Mouse (Mus musculus): ENCODE measurements around the gene Ptgis. TPM values are rescaled to one million over a fixed set of nuclear protein-coding genes. Genes with fewer than 3 reads are reported as not detected.

Gene Ptgis
- polyA plus RNA-seq, 1 experiment from 2014 or later: 18.6 TPM

DNA sequence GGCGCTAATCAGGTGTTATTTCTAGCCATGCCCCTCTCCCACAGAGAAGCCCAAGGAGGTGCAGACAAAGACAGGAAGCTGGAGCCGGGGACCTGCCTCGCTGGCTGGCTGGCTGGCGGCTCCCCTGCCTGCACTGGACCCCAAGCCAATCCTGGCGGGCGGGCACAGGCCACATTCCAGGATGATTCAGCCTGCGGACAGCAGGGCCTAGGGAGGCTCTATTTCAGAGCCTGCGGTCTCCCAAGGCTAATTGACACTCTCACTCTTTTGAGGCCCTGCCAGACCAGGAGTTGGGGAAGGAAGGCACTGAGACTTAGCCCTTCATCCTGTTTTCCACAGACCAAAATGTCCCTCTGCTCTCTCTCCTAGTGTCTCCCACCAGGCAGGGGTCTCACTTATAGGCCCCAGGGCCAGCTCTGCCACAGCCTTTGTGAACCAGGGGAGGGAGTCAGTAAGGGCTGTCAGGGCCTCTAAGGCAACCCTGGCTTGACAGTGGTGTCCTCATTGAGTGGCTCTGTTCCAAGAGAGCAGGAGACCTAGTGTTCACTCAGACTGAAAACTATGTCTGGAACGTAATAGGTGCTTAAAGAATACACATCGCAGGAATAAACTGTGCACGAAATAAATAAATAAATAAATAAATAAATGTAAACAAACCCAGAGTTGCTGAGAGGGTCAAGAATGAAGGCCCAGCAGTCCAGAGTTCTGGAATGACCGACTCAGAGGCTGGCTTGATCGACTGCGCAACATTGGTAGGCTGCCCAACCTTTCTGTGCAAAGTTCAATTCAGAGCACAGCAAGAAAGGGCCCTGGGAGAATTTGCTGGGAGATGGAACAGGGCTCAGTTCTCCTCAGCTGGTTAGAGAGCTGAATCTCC, 8.0 kb downstream of the Ptgis start:
- H3K4me3 ChIP-seq (ENCODE audit: low read depth, low read length): no peak overlapping the region
- H3K27me3 ChIP-seq (ENCODE audit: insufficient read depth, low read length): no peaks in the 10 kb centered on the region
- H3K4me2 ChIP-seq: no peak overlapping the region
- TF ChIP-seq CTCF (IDR thresholded peaks at IDR 0.05; ENCODE audit: low read depth): no peak
- peak; percentile 45 for ATAC-seq (ENCODE audit: insufficient read depth)
- peak; percentile 57 for DNase-seq
- H3K9ac ChIP-seq: no peak overlapping the region
- no peaks in the 10 kb centered on the region for H3K4me1 ChIP-seq (ENCODE audit: insufficient read depth)
- no peaks in the 10 kb centered on the region for H3K36me3 ChIP-seq (ENCODE audit: insufficient read depth)
- 56% methylated on average over 14 of the region's 14 CpGs for WGBS
- no peaks in the 10 kb centered on the region for H3K9me3 ChIP-seq (ENCODE audit: low read depth, low read length)
- peak overlapping the region; percentile 51; the same call in 1 of the 2 replicates for H3K27ac ChIP-seq (ENCODE audit: low read depth)

DNA sequence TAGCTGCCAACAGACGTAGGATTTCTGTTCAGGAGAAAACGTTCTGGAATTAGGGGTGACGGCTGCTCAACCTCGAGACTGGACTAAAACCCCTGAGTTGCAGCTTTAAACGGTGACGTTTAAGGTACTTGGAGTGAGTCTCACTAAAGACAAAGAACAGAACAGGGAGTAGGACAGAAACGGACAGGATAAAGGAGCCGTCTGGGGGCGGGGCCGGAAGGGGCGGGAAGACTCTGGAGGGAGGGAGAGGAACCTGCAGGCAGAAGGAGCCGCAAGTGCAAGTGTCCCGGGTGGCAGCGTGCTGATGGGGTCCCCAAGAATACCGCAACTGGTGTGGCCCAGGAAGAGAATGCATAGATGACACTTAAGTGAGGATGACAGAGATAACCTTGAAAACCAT, 9.8 kb downstream of the Ptgis start:
- no peak for TF ChIP-seq CTCF (IDR thresholded peaks at IDR 0.05; ENCODE audit: low read depth)
- Histone ChIP-seq H3K27me3 (ENCODE audit: insufficient read depth, low read length) (no peaks in the 10 kb centered on the region), H3K4me3 (ENCODE audit: low read depth, low read length) (no peak overlapping the region), H3K4me2 (peak overlapping the region; percentile 34), H3K4me1 (ENCODE audit: insufficient read depth) (no peaks in the 10 kb centered on the region), H3K36me3 (ENCODE audit: insufficient read depth) (no peaks in the 10 kb centered on the region), H3K27ac (ENCODE audit: low read depth) (no peak overlapping the region; the same call in 1 of the 2 replicates), H3K9ac (no peak overlapping the region), H3K9me3 (ENCODE audit: low read depth, low read length) (no peaks in the 10 kb centered on the region)
- DNase-seq (peak; percentile 27), ATAC-seq (ENCODE audit: insufficient read depth) (no peak)
- 20% methylated on average over 15 of the region's 15 CpGs for WGBS

DNA sequence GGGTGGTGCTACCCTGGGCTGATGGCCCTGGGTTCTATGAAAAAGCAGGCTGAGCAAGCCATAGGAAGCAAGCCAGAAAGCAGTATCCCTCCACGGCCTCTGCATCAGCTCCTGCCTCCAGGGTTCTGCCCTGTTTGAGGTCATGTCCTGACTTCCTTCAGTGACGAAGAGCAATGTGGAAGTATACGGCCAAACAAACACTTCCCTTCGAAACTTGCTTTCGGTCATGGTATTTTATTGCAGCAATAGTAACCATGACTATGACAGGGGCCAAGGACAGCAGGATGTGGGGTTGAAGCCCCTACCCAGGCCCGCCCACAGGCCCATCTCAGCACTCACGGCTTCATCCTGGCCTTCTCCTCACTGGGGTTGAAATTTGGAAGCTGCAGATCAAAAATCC, 15.5 kb downstream of the Ptgis start:
- Histone ChIP-seq H3K4me1 (ENCODE audit: insufficient read depth) (no peaks in the 10 kb centered on the region), H3K9ac (no peak overlapping the region), H3K36me3 (ENCODE audit: insufficient read depth) (no peaks in the 10 kb centered on the region; the same call in 1 of the 2 replicates), H3K27ac (ENCODE audit: low read depth) (no peak overlapping the region), H3K4me2 (no peak overlapping the region), H3K9me3 (ENCODE audit: low read depth, low read length) (no peaks in the 10 kb centered on the region), H3K4me3 (ENCODE audit: low read depth, low read length) (no peak overlapping the region), H3K27me3 (ENCODE audit: insufficient read depth, low read length) (no peaks in the 10 kb centered on the region)
- WGBS: 78% methylated on average over 7 of the region's 7 CpGs
- ATAC-seq (ENCODE audit: insufficient read depth): no peak
- TF ChIP-seq CTCF (IDR thresholded peaks at IDR 0.05; ENCODE audit: low read depth): no peak
- no peak for DNase-seq

DNA sequence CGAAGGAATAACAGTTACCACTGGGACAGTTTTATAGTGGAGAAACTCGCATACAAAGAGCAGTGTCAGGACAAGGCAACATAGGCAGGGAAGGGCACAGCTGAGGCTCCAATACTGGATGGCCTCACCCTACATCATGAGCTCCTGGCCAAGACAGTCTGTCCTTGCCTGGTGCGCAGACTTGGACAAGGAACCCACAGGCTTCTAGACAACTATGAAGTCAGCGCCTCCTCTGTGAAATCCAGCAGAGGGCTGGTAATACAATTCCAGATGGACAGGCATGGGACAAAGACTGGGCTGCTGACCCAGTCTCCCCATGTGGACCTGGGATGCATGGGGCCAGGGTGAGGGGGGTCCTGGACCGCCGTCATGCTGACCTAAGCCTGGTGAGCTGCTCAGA, 16.2 kb downstream of the Ptgis start:
- WGBS: 85% methylated on average over 6 of the region's 6 CpGs
- Histone ChIP-seq H3K4me2 (no peak overlapping the region), H3K27me3 (ENCODE audit: insufficient read depth, low read length) (no peaks in the 10 kb centered on the region)

DNA sequence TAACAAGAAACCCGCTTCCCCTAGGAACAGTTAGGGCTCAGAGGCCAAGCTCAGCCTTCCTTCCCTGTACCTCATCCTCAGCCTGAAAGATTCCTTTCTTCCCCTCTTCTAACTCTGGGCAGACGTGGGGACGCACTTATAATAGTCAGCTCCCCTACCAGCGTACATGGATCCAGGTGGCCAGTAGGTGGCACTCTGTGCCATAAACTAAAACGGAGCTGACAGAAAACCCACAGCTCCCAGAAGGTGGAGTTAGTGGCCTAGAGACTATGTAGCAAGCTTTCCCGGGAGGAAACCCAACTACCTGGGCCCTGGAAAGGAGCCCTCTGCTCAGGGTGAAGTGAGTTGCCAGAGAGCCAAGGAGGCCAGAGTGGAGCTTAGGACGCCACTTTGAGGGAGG, 18.3 kb downstream of the Ptgis start:
- Histone ChIP-seq H3K36me3 (ENCODE audit: insufficient read depth) (no peaks in the 10 kb centered on the region; the same call in 1 of the 2 replicates), H3K4me3 (ENCODE audit: low read depth, low read length) (no peak overlapping the region), H3K9me3 (ENCODE audit: low read depth, low read length) (no peaks in the 10 kb centered on the region), H3K27ac (ENCODE audit: low read depth) (no peak overlapping the region), H3K4me2 (no peak overlapping the region), H3K9ac (no peak overlapping the region), H3K4me1 (ENCODE audit: insufficient read depth) (no peaks in the 10 kb centered on the region), H3K27me3 (ENCODE audit: insufficient read depth, low read length) (no peaks in the 10 kb centered on the region)
- TF ChIP-seq CTCF (IDR thresholded peaks at IDR 0.05; ENCODE audit: low read depth): peak; percentile 90
- peak; percentile 57; the same call in 1 of the 2 replicates for ATAC-seq (ENCODE audit: insufficient read depth)
- WGBS: 20% methylated on average over 7 of the region's 7 CpGs
- peak; percentile 93 for DNase-seq

More for the DNA sequence above, 16.2 kb downstream of the Ptgis start:
- Histone ChIP-seq H3K27ac (ENCODE audit: low read depth) (no peak overlapping the region), H3K9me3 (ENCODE audit: low read depth, low read length) (no peaks in the 10 kb centered on the region), H3K4me3 (ENCODE audit: low read depth, low read length) (no peak overlapping the region), H3K9ac (no peak overlapping the region), H3K4me1 (ENCODE audit: insufficient read depth) (no peaks in the 10 kb centered on the region), H3K36me3 (ENCODE audit: insufficient read depth) (no peaks in the 10 kb centered on the region; the same call in 1 of the 2 replicates)
- ATAC-seq (ENCODE audit: insufficient read depth) (no peak), DNase-seq (no peak)
- TF ChIP-seq CTCF (IDR thresholded peaks at IDR 0.05; ENCODE audit: low read depth): no peak

DNA sequence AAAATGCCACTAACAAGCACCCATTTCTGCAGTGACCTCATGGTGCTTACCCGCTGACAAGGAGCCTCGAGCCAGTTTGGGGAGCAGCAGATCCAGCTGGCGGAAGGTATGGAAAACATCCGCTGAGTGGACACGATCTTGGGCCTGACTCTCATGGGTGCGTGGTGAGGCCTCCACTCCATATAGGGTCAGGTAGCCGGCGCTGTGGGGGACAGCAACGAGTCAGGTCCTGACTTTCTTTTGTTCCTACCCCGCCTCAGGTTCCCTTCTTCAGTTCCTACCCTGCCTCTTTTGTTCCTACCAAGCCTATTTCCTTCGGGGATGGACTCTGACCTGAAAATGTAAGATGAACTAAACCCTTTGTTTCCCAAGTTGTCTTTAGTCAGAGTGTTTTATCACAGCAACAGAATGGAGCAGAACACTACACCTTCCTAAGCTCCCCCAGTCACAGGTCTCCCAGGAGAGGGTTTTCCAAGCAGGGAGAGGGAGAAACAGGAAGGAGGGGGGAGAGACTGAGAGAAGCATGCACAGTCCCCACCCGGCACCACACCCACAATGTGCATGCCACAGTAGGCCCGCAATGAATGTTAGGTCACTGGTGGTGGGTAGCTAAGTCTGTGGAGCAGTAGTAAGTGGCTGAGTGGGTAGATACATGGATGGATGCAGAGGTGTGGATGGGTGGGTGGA, 19.1 kb downstream of the Ptgis start:
- Histone ChIP-seq H3K4me2 (no peak overlapping the region), H3K36me3 (ENCODE audit: insufficient read depth) (no peaks in the 10 kb centered on the region; the same call in 1 of the 2 replicates), H3K4me3 (ENCODE audit: low read depth, low read length) (no peak overlapping the region), H3K27ac (ENCODE audit: low read depth) (no peak overlapping the region), H3K4me1 (ENCODE audit: insufficient read depth) (no peaks in the 10 kb centered on the region), H3K9ac (no peak overlapping the region), H3K27me3 (ENCODE audit: insufficient read depth, low read length) (no peaks in the 10 kb centered on the region), H3K9me3 (ENCODE audit: low read depth, low read length) (no peaks in the 10 kb centered on the region)
- DNase-seq (no peak), ATAC-seq (ENCODE audit: insufficient read depth) (no peak)
- WGBS: 84% methylated on average over 13 of the region's 13 CpGs
- no peak for TF ChIP-seq CTCF (IDR thresholded peaks at IDR 0.05; ENCODE audit: low read depth)

DNA sequence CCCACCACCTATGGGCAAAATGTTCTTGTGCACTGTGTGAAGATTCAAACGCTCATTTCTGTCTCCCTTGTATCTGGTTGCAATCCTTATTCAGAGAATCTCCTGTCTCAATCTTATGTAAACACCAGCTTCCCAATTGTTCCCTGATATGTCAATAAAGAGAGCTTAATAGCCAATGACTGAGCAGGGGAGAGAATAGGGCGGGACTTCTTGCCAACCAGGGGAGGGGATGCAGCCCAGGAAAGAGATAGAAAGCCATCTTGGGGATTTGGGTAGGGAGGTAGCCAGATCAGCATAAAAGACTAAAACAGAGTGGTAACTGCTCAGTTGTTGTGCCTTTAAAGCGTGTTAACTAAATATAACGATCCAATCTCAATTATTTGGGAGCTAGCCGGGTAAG, 19.7 kb downstream of the Ptgis start:
- Histone ChIP-seq H3K9me3 (ENCODE audit: low read depth, low read length) (no peaks in the 10 kb centered on the region), H3K9ac (no peak overlapping the region), H3K4me3 (ENCODE audit: low read depth, low read length) (no peak overlapping the region), H3K4me2 (no peak overlapping the region), H3K27me3 (ENCODE audit: insufficient read depth, low read length) (no peaks in the 10 kb centered on the region), H3K36me3 (ENCODE audit: insufficient read depth) (no peaks in the 10 kb centered on the region; the same call in 1 of the 2 replicates), H3K4me1 (ENCODE audit: insufficient read depth) (no peaks in the 10 kb centered on the region), H3K27ac (ENCODE audit: low read depth) (no peak overlapping the region)
- no peak for TF ChIP-seq CTCF (IDR thresholded peaks at IDR 0.05; ENCODE audit: low read depth)
- 82% methylated on average over 5 of the region's 5 CpGs for WGBS
- DNase-seq (no peak), ATAC-seq (ENCODE audit: insufficient read depth) (no peak)

Data from lung, embryonic 14.5 days (tissue).